Mouse (Mus musculus) embryonic facial prominence, embryonic 13.5 days (tissue): ENCODE data around the gene Gm8011. TPM values are rescaled to one million over a fixed set of nuclear protein-coding genes. Genes with fewer than 3 reads are reported as not detected.
"Not testable (repeated sequence)": the region's sequence is repeated elsewhere in the genome, so short reads cannot be mapped to it uniquely, and the experiment has no call there.

ENCODE experiments used
- ATAC-seq: fragments of 200-750 bp; cut with Nextera tagmentation; 2 replicates; pipeline ENCODE4 v1.8.0; 2017; ENCODE audit warnings: low read depth; ENCODE audit not compliant: insufficient number of reproducible peaks, insufficient read depth, low FRiP score, low TSS enrichment
- H3K27ac ChIP-seq: fragments of 300-500 bp; sonication (generic); 2 replicates; pipeline ENCODE4 v1.5.1; 2015; ENCODE audit warnings: moderate library complexity, mild to moderate bottlenecking, inconsistent platforms
- H3K27me3 ChIP-seq: fragments of 300-500 bp; sonication (generic); 2 replicates; pipeline ENCODE4 v1.6.1; 2015; ENCODE audit warnings: mild to moderate bottlenecking, inconsistent platforms
- H3K36me3 ChIP-seq: fragments of 300-500 bp; sonication (generic); 2 replicates; pipeline ENCODE4 v1.6.1; 2015; ENCODE audit warnings: mild to moderate bottlenecking, inconsistent platforms
- H3K4me1 ChIP-seq: fragments of 300-500 bp; sonication (generic); 2 replicates; pipeline ENCODE4 v1.6.1; 2015; ENCODE audit warnings: inconsistent platforms
- H3K4me2 ChIP-seq: fragments of 300-500 bp; sonication (generic); 2 replicates; pipeline ENCODE4 v1.6.1; 2015; ENCODE audit warnings: moderate library complexity, mild to moderate bottlenecking, inconsistent platforms
- H3K4me3 ChIP-seq: fragments of 300-500 bp; sonication (generic); 2 replicates; pipeline ENCODE4 v1.5.1; 2015; ENCODE audit warnings: mild to moderate bottlenecking, inconsistent platforms
- H3K9ac ChIP-seq: fragments of 300-500 bp; sonication (generic); 2 replicates; pipeline ENCODE4 v1.6.1; 2015; ENCODE audit warnings: mild to moderate bottlenecking, inconsistent platforms
- H3K9me3 ChIP-seq: fragments of 300-500 bp; sonication (generic); 2 replicates; pipeline ENCODE4 v1.6.1; 2016; ENCODE audit warnings: inconsistent platforms
- WGBS: fragments of 180-500 bp; shearing (Covaris S2); methylation state at CpG from one replicate; pipeline ENCODE4 v1.1.7; 2015; ENCODE audit warnings: mixed read lengths; 5-methylcytosine and 5-hydroxymethylcytosine counted together
- polyA plus RNA-seq: library from polyadenylated mRNA; unstranded; fragments of >200 nt; fragmentation: Nextera tagmentation; extraction: Ambion mirVana; gene quantifications from 2 replicates; pipeline ENCODE4 v1.2.1, GENCODE M21; 2015

The Gm8011 gene
- not detected in 2 replicates for polyA plus RNA-seq

- not testable (repeated sequence) for H3K9ac ChIP-seq, H3K4me2 ChIP-seq, H3K4me3 ChIP-seq, H3K36me3 ChIP-seq, ATAC-seq, H3K4me1 ChIP-seq, H3K27me3 ChIP-seq, H3K9me3 ChIP-seq, H3K27ac ChIP-seq
- WGBS, result 55% methylated on average over 2 of the region's 2 CpGs
These were observed at the start of gene Gm8011 for GRCm38 (mm10) chr14:42463581-42463980. Gene Gm8011, plus strand, starts transcription at chr14:42463881.

DNA sequence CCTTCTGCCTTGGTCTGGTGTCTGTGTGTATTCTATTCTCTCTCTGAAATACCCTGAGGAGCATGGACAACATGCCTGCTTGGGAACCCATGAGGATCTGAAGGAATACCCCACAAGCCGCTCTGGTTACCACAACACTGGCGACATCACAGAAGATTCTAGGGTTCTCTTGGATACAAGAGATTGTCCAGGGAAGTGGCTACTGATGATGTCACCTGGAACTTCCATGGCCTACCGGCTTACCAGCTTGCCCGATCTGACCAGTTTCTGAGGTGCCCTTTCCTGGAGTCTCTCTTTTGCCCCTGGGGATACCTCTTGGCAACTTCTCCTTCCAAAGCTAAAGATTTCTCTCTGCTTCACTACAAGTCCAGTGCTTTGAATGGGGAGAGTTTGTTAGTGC, 24.1 kb upstream of the Gm8011 start, which contains the start of gene Gm8005:
TSS of gene Gm8005 (minus strand) at position 101 of the 400 bp plus-strand sequence.
- WGBS, result 98% methylated on average over 2 of the region's 4 CpGs
- not testable (repeated sequence) for H3K27ac ChIP-seq, H3K36me3 ChIP-seq, H3K27me3 ChIP-seq, H3K4me2 ChIP-seq, H3K9ac ChIP-seq, H3K4me3 ChIP-seq, H3K9me3 ChIP-seq, ATAC-seq, H3K4me1 ChIP-seq

DNA sequence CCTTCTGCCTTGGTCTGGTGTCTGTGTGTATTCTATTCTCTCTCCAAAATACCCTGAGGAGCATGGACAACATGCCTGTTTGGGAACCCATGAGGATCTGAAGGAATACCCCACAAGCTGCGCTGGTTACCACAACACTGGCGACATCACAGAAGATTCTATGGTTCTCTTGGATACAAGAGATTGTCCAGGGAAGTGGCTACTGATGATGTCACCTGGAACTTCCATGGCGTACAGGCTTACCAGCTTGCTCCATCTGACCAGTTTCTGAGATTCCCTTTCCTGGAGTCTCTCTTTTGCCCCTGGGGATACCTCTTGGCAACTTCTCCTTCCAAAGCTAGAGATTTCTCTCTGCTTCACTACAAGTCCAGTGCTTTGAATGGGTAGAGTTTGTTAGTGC, 38.6 kb downstream of the Gm8011 start, which contains the start of gene Gm8020:
TSS of gene Gm8020 (minus strand) at position 101 of the 400 bp plus-strand sequence.
- H3K4me1 ChIP-seq, H3K27me3 ChIP-seq, H3K4me2 ChIP-seq, ATAC-seq, H3K4me3 ChIP-seq, H3K9ac ChIP-seq, H3K27ac ChIP-seq, H3K9me3 ChIP-seq, H3K36me3 ChIP-seq: not testable (repeated sequence)
- WGBS, result 94% methylated on average over 2 of the region's 3 CpGs

Other genes starting within 250 kb of the Gm8011 start
- not detected in 2 replicates for gene Gm17026, start 203.8 kb upstream of the Gm8011 start, polyA plus RNA-seq
- gene Gm9611, start 166.5 kb upstream of the Gm8011 start, polyA plus RNA-seq, result not detected in 2 replicates
- not detected in 2 replicates for gene Gm7995, start 153.7 kb upstream of the Gm8011 start, polyA plus RNA-seq
- not detected in 2 replicates for gene Gm8005, start 24.2 kb upstream of the Gm8011 start, polyA plus RNA-seq
- gene Gm8020, start 38.5 kb downstream of the Gm8011 start, polyA plus RNA-seq, result not detected in 2 replicates
- not detected in 2 replicates for gene Gm8024, start 60.4 kb downstream of the Gm8011 start, polyA plus RNA-seq
- not detected in 2 replicates for gene Gm17124, start 136.0 kb downstream of the Gm8011 start, polyA plus RNA-seq
- gene Gm3633, start 178.0 kb downstream of the Gm8011 start, polyA plus RNA-seq, result not detected in 2 replicates
- gene Gm10378, start 192.1 kb downstream of the Gm8011 start, polyA plus RNA-seq, result not detected in 2 replicates